Mouse (Mus musculus) CD4-positive, CD25-positive, alpha-beta regulatory T cell (primary cell): ENCODE results near the gene Rcn2. TPM values are rescaled to one million over a fixed set of nuclear protein-coding genes. Genes with fewer than 3 reads are reported as not detected.

Experiments used
- polyA plus RNA-seq: library from polyadenylated mRNA; unstranded; fragments of 100-300 nt; shearing (Covaris generic); gene quantifications from one replicate; pipeline ENCODE4 v1.2.1, GENCODE M21; 2017

Gene Rcn2
- polyA plus RNA-seq: 87.5 TPM

GRCm38 (mm10) chr9:56041372-56042180, at the start of gene Rcn2:
Rcn2 (plus strand) TSS chr9:56041845.

GRCm38 (mm10) chr9:56010450-56010849, 31.2 kb upstream of the Rcn2 start, which contains the start of gene 4930563M21Rik:
4930563M21Rik (minus strand) TSS chr9:56010550.

DNA sequence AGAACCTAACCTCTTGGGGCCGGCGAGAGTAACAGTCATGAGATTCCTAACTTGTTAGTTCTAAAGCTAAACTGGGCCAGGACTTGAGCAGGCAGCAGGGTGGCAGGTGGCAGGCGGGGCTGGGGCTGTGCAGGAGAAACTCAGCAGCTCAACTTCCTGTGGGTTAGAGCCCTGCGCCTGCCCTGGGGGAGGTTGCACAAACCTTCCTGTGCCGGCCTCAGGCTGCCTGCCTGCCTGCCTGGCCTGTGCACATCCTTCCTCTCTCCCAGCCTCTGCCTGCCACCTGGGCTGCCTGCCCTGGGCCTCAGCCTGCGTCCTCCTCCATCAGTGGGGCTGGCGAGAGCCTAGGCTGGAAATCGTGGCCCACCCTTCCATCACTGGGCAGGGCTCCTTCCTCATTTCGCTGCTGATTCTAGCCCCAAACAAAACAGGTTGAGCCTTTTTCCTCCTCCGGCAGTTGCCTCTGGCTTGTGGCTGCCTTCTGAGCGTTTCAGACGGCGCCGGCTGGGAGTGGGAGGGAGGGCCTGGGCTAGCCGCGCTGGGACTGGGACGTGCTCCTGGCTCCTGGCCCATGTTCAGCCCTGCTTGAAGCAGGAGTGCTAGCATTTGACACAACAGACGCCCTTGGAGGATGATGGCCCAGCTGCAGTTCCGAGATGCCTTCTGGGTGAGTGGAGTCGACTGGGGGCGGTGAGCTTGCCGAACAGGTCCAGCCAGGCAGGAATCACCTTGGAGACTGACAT, 48.3 kb downstream of the Rcn2 start, which contains the start of gene Pstpip1:
Gene Pstpip1, plus strand, starts transcription at position 185 of the 743 bp plus-strand sequence.

Other genes starting within 250 kb of the Rcn2 start
- gene Scaper, start 103.7 kb upstream of the Rcn2 start, polyA plus RNA-seq: 28.8 TPM
- not detected for gene 4930563M21Rik, start 31.3 kb upstream of the Rcn2 start, polyA plus RNA-seq
- gene Pstpip1, start 48.1 kb downstream of the Rcn2 start, polyA plus RNA-seq: 148 TPM
- 69.4 TPM for gene Tspan3, start 123.6 kb downstream of the Rcn2 start, polyA plus RNA-seq